Mouse (Mus musculus) thymus, postnatal 10 days (tissue): ENCODE data around the gene Sdsl.
A peak's percentile ranks its signal among the peaks of the same experiment; 100 is the strongest.

Source experiments
- DNase-seq, 2 experiments: peaks; one replicate each; pipeline ENCODE4 v3.0.0; 2021; ENCODE audit warnings: low spot score in 2 of 2

The Sdsl gene

GRCm38 (mm10) chr5:120456841-120457554, 15.6 kb downstream of the Sdsl start:
- DNase-seq = no peak

DNA sequence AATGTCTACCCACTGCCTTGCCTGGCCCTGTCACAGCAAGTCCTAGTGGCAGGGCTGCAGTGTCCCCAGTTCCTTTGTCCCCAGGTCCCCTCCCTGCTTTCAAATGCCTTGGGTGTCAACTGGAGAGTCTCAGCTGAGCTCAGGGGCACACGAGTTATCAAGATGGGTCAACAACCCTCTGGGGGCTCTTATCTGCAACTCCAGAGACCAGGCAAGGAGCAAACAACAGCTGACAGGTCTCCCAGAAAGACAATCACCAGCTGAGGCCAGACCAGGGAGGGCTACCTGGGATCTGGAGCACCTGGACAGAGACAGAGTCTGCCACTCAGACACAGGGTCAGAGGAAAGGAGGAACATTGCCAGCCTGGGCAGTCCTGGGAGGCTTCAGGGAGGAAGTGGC, 16.4 kb downstream of the Sdsl start:
- no peak for DNase-seq

GRCm38 (mm10) chr5:120454756-120455337, 17.8 kb downstream of the Sdsl start:
- no peak for DNase-seq

- no peak for DNase-seq
These were observed 25.3 kb downstream of the Sdsl start for GRCm38 (mm10) chr5:120447305-120447704.

GRCm38 (mm10) chr5:120440733-120441132, 31.9 kb downstream of the Sdsl start:
- peak; percentile 58 to 89 for DNase-seq

DNA sequence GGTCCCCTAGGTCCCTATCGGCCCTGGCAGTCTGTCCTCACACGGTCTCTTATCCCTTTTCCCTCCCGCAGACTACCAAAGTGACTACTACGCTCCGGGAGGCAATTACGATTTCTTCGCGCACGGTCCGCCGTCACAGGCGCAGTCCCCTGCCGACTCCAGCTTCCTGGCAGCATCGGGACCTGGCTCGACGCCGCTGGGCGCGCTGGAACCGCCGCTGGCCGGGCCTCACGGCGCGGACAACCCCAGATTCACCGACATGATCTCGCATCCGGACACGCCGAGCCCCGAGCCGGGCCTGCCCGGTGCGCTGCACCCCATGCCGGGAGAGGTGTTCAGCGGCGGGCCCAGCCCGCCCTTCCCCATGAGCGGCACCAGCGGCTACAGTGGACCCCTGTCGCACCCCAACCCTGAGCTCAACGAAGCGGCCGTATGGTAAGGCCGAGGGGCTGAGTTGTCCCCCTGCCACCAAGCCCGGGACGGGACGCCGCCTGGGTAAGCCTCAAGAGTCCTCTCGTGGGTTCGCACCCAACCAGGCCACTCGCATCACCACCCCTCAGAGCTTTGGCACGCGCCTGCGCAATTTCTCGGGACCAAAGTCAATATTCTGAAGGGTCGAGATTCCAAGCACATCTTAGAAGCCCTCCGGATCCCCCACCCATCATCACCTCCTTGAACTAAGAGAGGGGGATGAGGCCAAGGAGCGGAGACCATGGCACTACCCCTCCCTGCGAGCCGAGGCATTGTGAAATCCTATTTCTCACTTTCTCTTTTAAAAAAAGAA, 32.5 kb downstream of the Sdsl start:
- DNase-seq = no peak

- DNase-seq = no peak
These were observed 33.5 kb downstream of the Sdsl start for GRCm38 (mm10) chr5:120438991-120439710.

DNA sequence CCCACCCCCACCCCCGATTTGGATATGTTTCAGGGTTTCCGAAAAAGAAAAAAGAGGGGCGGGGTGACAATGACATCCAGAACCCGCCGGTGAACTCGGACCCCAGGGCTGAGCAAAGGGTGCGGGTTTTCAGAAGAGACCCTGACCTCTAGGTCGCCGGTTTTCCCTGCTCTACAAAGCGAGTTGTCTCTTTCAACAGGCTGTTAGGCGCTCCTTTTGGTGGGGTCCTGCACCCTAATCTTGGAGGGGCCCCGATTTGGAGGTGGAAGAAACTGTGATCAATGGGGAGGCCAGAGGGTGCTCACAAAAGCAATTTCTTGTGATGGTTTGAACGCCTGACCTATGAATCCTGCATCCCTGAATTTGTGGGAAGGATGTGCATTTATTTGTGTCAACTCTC, 34.1 kb downstream of the Sdsl start:
- no peak for DNase-seq

DNA sequence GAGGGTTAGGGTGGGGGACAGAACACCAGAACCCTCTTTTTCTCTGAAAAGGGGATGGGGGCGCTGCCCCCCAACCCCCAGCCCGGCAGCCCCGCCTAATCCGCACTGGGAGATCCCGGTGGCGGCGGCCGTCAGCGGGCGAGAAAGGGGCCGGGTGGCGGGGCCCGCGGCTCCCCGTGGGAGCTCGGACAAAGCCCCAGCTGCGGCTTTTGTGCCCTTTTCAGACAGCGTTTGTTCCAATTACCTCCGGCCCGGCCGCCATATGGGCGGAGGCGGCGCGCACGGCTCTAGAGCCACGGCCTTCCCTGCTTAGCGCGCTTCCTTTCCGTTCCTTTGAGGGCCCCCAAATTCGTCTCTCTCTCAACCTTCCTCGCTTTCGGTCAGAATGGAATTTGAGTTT, 34.6 kb downstream of the Sdsl start:
- DNase-seq = no peak

GRCm38 (mm10) chr5:120437539-120437938, 35.1 kb downstream of the Sdsl start:
- no peak for DNase-seq

DNA sequence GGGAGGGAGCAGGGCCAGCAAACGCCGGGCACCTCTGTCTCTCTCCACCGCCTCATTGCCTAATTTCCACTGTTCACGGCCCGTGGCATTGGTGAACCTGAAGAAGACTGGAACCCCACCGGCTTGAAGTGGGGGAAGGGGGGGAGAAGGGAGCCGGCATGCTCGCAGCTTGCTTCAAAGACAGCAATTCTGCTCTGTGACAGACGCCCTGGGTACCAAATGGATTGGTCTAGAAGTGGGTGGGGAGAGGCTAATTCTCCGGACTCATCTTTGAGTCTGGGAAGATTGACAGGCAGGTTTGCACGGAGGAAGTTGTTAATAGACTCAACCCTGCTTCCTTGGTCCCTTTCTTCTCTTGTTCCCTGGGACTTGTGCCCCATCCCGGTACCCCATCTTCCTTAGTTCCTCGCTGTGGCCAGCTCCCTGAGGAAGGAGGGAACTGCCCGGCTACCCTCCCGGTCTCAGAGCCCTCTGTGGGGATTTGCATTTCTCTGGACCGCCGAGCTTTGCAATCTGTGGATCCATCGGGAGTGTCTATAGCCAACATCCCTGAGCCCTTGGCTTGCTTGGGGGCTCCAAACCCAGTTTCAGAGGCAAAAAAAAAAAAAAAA, 35.6 kb downstream of the Sdsl start:
- DNase-seq = no peak

DNA sequence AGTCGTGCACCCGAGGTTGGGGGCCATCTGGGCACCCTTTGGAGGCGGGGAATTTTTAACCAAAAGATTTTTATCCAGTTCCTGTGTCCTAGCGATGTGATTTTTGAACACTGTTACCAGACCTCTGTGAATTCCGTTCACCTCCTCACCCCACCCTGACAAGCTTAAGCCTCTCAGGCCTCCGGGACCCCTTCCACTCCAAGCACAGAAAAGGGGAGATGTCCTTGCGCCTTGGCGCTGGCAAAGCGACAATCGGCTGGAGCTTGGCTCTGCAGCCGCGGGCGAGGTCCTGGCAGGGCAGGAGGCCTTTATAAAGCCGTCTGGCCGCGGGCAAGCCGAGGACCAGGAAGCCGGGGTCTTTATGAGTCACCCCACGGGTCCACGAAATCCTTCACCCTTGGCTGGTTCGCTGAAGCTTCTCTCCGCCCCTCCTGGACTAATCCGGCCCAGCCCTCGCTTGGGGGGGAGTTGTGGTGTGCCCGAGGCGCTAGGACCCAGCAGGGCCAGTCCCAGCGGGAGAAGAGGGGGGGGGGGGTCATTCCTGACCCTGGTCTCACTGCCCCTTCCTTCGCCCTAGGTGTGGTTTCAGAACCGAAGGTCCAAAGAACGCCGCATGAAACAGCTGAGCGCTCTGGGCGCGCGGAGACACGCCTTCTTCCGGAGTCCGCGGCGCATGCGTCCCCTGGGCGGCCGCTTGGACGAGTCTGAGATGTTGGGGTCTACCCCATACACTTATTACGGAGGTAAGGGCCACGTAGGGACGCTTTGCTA, 36.7 kb downstream of the Sdsl start:
- no peak for DNase-seq

GRCm38 (mm10) chr5:120435006-120435681, 37.5 kb downstream of the Sdsl start:
- no peak for DNase-seq

- DNase-seq = no peak
These were observed 38.3 kb downstream of the Sdsl start for GRCm38 (mm10) chr5:120434231-120434735.

- no peak for DNase-seq
These were observed 39.4 kb downstream of the Sdsl start for GRCm38 (mm10) chr5:120433135-120433760.

- no peak for DNase-seq
These were observed 40.1 kb downstream of the Sdsl start for GRCm38 (mm10) chr5:120432486-120433015.

- DNase-seq = no peak
These were observed 40.7 kb downstream of the Sdsl start, which contains the start of gene Lhx5 for GRCm38 (mm10) chr5:120431649-120432485. Lhx5 (plus strand) TSS chr5:120431699.

DNA sequence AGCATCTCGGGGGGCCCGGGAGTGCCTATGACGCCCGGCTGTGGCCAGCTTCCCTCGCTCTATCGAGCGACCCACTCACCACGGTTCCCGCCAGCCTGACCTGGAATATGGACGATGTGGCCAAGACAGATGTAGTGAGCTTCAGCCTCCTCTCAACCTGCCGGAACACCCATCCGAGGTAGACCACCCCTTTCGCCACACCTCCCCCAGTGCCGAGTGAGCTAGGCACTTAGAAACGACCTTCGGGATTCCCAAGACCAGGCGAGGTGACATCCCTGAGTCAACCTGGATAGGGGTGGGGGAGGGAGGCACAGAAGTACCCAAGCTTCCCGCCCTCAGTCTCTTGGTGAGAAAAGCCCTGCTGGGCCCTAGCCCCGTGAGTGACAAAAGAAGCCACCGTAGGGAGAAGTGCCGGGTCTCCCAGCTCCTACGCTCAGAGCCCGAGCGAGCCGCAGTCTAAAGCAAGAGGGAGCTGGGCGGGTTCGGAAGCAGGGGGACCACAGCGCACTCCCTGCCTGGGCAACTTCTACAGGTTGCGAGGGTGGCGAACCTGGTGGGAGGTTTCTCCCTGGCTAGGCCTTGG, 41.5 kb downstream of the Sdsl start:
- DNase-seq = no peak
